Mouse (Mus musculus) neural tube, embryonic 11.5 days (tissue): Measurements from ENCODE around the gene Srsf6. TPM values are rescaled to one million over a fixed set of nuclear protein-coding genes. Genes with fewer than 3 reads are reported as not detected.

Experiments used
- ATAC-seq: fragments of 200-750 bp; cut with Nextera tagmentation; 2 replicates; pipeline ENCODE4 v1.8.0; 2017; ENCODE audit warnings: moderate number of reproducible peaks, mild to moderate bottlenecking, moderate TSS enrichment, moderate library complexity; ENCODE audit not compliant: insufficient read depth, low FRiP score, low TSS enrichment
- DNase-seq: peaks from one replicate; pipeline ENCODE4 v3.0.0-alpha.2; 2015; ENCODE audit warnings: low spot score
- H3K27ac ChIP-seq: fragments of 300-500 bp; sonication (generic); 2 replicates; pipeline ENCODE4 v1.5.1; 2014; ENCODE audit warnings: low read depth, mild to moderate bottlenecking, low read length
- H3K27me3 ChIP-seq: fragments of 300-500 bp; sonication (generic); 2 replicates; pipeline ENCODE4 v1.6.1; 2014; ENCODE audit warnings: mild to moderate bottlenecking, low read length, mixed read lengths; ENCODE audit not compliant: control insufficient read depth, insufficient read depth
- H3K36me3 ChIP-seq: fragments of 300-500 bp; sonication (generic); 2 replicates; pipeline ENCODE4 v1.6.1; 2014; ENCODE audit warnings: mild to moderate bottlenecking, low read length, moderate library complexity, mixed read lengths; ENCODE audit not compliant: control insufficient read depth, insufficient read depth
- H3K4me1 ChIP-seq: fragments of 300-500 bp; sonication (generic); 2 replicates; pipeline ENCODE4 v1.6.1; 2014; ENCODE audit warnings: low read length, mixed read lengths; ENCODE audit not compliant: control insufficient read depth, insufficient read depth
- H3K4me2 ChIP-seq: fragments of 300-500 bp; sonication (generic); 2 replicates; pipeline ENCODE4 v1.6.1; 2014; ENCODE audit warnings: low read depth, mild to moderate bottlenecking, moderate library complexity
- H3K4me3 ChIP-seq: fragments of 300-500 bp; sonication (generic); 2 replicates; pipeline ENCODE4 v1.5.1; 2014; ENCODE audit warnings: low read depth, low read length
- H3K9ac ChIP-seq: fragments of 300-500 bp; sonication (generic); 2 replicates; pipeline ENCODE4 v1.6.1; 2014; ENCODE audit warnings: mild to moderate bottlenecking, low read length
- H3K9me3 ChIP-seq: fragments of 300-500 bp; sonication (generic); 2 replicates; pipeline ENCODE4 v1.6.1; 2016; ENCODE audit warnings: low read length; ENCODE audit not compliant: control insufficient read depth
- WGBS: fragments of 180-500 bp; shearing (Covaris S2); extraction: QIAGEN DNeasy Blood & Tissue Kit; methylation state at CpG from one replicate; pipeline ENCODE4 v1.1.7; 2014; 5-methylcytosine and 5-hydroxymethylcytosine counted together
- polyA plus RNA-seq: library from polyadenylated mRNA; unstranded; fragments of >200 nt; fragmentation: Nextera tagmentation; extraction: Ambion mirVana; gene quantifications from 2 replicates; pipeline ENCODE4 v1.2.1, GENCODE M21; 2014

Srsf6 gene
- polyA plus RNA-seq, 1 experiment from 2014 or later = 272 TPM

GRCm38 (mm10) chr2:162900590-162900916, 30.8 kb upstream of the Srsf6 start:
- Histone ChIP-seq H3K36me3 (no peaks in the 10 kb centered on the region), H3K9ac (no peak overlapping the region), H3K4me1 (no peaks in the 10 kb centered on the region; the same call in 1 of the 2 replicates), H3K4me2 (no peak overlapping the region), H3K27ac (no peak overlapping the region), H3K27me3 (no peaks in the 10 kb centered on the region), H3K4me3 (no peak overlapping the region), H3K9me3 (no peaks in the 10 kb centered on the region)
- 14% methylated on average over 2 of the region's 2 CpGs for WGBS
- ATAC-seq (no peak), DNase-seq (peak; percentile 16)

- Histone ChIP-seq H3K9me3 (no peaks in the 10 kb centered on the region), H3K36me3 (no peaks in the 10 kb centered on the region), H3K27ac (no peak overlapping the region), H3K4me1 (no peaks in the 10 kb centered on the region), H3K27me3 (no peaks in the 10 kb centered on the region), H3K4me3 (no peak overlapping the region), H3K9ac (no peak overlapping the region), H3K4me2 (no peak overlapping the region)
- DNase-seq = no peak
- ATAC-seq = no peak
- 89% methylated on average over 4 of the region's 4 CpGs for WGBS
These were observed 25.4 kb upstream of the Srsf6 start for GRCm38 (mm10) chr2:162905902-162906301.

- no peaks in the 10 kb centered on the region for H3K36me3 ChIP-seq
- no peak overlapping the region; the same call in 1 of the 2 replicates for H3K9ac ChIP-seq
- DNase-seq (no peak), ATAC-seq (no peak)
- H3K27me3 ChIP-seq = no peaks in the 10 kb centered on the region
- no peak overlapping the region for H3K4me2 ChIP-seq
- H3K9me3 ChIP-seq = no peaks in the 10 kb centered on the region
- H3K4me1 ChIP-seq = no peaks in the 10 kb centered on the region
- H3K4me3 ChIP-seq = no peak overlapping the region
- 45% methylated on average over 16 of the region's 16 CpGs for WGBS
- H3K27ac ChIP-seq = no peak overlapping the region
These were observed 23.3 kb upstream of the Srsf6 start for GRCm38 (mm10) chr2:162908052-162908491.

DNA sequence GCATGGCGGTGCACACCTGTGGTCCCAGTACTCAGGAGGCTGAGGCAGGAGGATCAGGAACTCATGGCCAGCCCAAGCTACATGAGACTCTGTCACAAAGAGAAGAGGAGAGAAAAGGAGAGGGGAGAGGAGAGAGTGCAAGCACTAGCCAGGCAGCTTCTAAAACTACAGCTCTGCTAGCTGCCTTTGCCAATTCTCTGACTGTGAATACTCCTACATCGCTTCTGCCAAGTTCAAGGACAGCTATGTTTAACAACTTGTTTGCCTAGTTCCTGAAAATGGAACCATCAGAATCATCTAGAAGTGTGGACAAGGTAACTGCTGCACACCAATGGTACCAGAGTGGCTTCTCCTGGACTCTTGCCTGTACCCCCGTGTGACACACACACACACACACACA, 17.3 kb upstream of the Srsf6 start:
- H3K36me3 ChIP-seq = no peaks in the 10 kb centered on the region
- no peaks in the 10 kb centered on the region for H3K27me3 ChIP-seq
- H3K4me1 ChIP-seq = no peaks in the 10 kb centered on the region
- H3K9ac ChIP-seq = no peak overlapping the region
- 80% methylated on average over 3 of the region's 3 CpGs for WGBS
- DNase-seq (no peak), ATAC-seq (no peak)
- H3K4me3 ChIP-seq = no peak overlapping the region
- H3K9me3 ChIP-seq = no peaks in the 10 kb centered on the region
- no peak overlapping the region for H3K27ac ChIP-seq
- H3K4me2 ChIP-seq = no peak overlapping the region

DNA sequence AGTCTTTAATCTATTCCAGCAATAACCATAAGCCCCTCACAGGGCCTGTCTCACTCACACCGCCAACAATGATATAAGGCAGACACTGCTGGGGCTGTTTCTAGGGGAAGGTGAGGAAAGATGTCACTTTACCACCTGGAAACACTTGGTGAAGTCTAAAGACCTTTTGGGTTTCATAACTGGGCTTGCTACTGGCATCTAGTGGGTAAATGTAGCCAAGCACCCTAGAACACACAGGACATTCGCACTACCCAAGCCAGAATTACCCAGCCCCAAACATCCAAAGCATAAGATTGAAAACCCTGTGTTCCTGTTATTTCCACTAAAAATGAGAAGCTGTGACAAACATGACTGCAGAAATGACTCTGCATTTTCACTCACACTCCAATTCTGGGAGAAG, 16.8 kb upstream of the Srsf6 start:
- H3K27ac ChIP-seq = no peak overlapping the region
- H3K4me2 ChIP-seq = no peak overlapping the region
- DNase-seq (no peak), ATAC-seq (no peak)
- H3K9ac ChIP-seq = no peak overlapping the region
- 71% methylated on average over 2 of the region's 2 CpGs for WGBS
- H3K36me3 ChIP-seq = no peaks in the 10 kb centered on the region
- H3K4me1 ChIP-seq = no peaks in the 10 kb centered on the region
- H3K4me3 ChIP-seq = no peak overlapping the region
- H3K27me3 ChIP-seq = no peaks in the 10 kb centered on the region
- no peaks in the 10 kb centered on the region for H3K9me3 ChIP-seq

DNA sequence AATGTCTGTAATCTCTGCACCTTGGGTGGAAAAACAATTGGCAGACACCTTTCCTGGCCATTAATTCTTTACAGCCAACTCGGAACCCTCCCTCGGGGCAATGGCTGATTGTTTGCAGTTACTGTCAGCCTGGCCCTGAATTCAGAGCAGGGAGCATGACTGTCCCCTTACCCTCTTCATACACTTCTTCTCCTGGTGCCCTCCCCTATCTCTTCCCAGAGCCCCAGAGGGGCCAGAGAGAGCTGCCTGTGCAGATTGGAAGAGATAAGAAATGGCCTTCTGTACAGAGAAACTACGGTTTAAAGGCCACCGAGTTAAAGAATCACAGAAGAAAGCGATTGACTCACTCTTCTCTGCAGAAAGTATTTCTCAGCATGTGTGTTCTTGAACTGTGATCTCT, 11.4 kb upstream of the Srsf6 start:
- Histone ChIP-seq H3K9ac (no peak overlapping the region), H3K4me2 (no peak overlapping the region), H3K4me3 (no peak overlapping the region), H3K4me1 (0 out of 2 replicates have a peak, but pooled peaks cover 4% of the 10 kb centered on the region), H3K36me3 (no peaks in the 10 kb centered on the region), H3K9me3 (no peaks in the 10 kb centered on the region), H3K27me3 (no peaks in the 10 kb centered on the region), H3K27ac (no peak overlapping the region)
- 74% methylated on average over 5 of the region's 5 CpGs for WGBS
- ATAC-seq (no peak), DNase-seq (no peak)

GRCm38 (mm10) chr2:162922183-162922582, 9.1 kb upstream of the Srsf6 start:
- Histone ChIP-seq H3K4me1 (0 out of 2 replicates have a peak, but pooled peaks cover 4% of the 10 kb centered on the region), H3K27ac (no peak overlapping the region), H3K27me3 (no peaks in the 10 kb centered on the region), H3K4me2 (no peak overlapping the region), H3K4me3 (no peak overlapping the region), H3K9ac (no peak overlapping the region), H3K9me3 (no peaks in the 10 kb centered on the region; the same call in 1 of the 2 replicates), H3K36me3 (no peaks in the 10 kb centered on the region)
- DNase-seq (peak; percentile 64), ATAC-seq (no peak)
- 11% methylated on average over 6 of the region's 6 CpGs for WGBS

DNA sequence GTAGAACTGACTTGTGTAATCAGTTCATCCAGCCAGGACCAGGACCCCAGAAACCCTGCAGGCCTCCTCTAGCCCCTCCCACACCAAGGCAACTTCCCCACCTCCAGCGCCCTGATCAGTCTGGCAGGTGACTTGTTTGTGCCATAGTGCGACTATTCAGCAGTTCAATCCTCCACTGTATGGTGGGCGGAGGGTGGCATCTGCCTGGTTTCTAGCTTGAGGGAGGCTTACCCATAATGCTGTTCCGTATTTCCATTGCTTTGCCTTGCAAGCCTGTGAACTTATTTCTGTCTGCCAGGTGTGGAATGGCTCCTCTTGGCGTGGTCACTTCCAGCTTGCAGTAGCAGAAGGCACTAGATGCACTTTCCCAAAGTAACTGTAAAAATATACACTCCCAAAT, 8.5 kb upstream of the Srsf6 start:
- Histone ChIP-seq H3K27ac (no peak overlapping the region), H3K4me3 (no peak overlapping the region), H3K4me1 (0 out of 2 replicates have a peak, but pooled peaks cover 4% of the 10 kb centered on the region), H3K4me2 (no peak overlapping the region), H3K9me3 (no peaks in the 10 kb centered on the region; the same call in 1 of the 2 replicates), H3K36me3 (no peaks in the 10 kb centered on the region), H3K9ac (no peak overlapping the region), H3K27me3 (no peaks in the 10 kb centered on the region)
- no peak for ATAC-seq
- no peak for DNase-seq
- 79% methylated on average over 5 of the region's 5 CpGs for WGBS

DNA sequence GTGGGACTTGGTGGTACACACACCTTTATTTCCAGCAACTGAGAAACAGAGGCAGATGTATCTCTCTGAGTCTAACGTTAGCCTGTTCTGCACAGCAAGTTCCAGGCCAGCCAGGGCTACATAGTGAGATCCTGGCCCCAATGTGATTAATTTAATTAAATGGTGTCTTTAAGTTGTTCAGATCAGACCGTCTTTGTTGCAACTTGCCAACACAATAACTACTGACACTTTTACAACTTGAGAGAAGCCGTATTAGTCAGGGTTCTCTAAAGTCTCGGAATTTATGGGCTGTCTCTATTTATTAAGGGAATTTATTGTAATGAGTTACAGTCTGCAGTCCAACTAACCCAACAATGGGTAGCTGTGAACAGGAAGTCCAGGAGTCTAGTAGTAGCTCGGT, 7.2 kb upstream of the Srsf6 start:
- no peaks in the 10 kb centered on the region for H3K27me3 ChIP-seq
- no peaks in the 10 kb centered on the region; the same call in 1 of the 2 replicates for H3K9me3 ChIP-seq
- DNase-seq = no peak
- no peaks in the 10 kb centered on the region for H3K36me3 ChIP-seq
- peak; percentile 69 for ATAC-seq
- 0 out of 2 replicates have a peak, but pooled peaks cover 4% of the 10 kb centered on the region for H3K4me1 ChIP-seq
- H3K9ac ChIP-seq = no peak overlapping the region
- 33% methylated on average over 5 of the region's 5 CpGs for WGBS
- no peak overlapping the region for H3K4me3 ChIP-seq
- no peak overlapping the region for H3K27ac ChIP-seq
- H3K4me2 ChIP-seq = no peak overlapping the region
